Mouse (Mus musculus) liver, embryonic 14.5 days (tissue): ENCODE data around the gene Smim1.

Source experiments
- CTCF ChIP-seq: IDR thresholded peaks from 2 replicates; pipeline ENCODE4 v1.5.1; 2016; ENCODE audit warnings: antibody characterized with exemption, low read depth, control low read depth
- EP300 ChIP-seq: IDR thresholded peaks from 2 replicates; pipeline ENCODE4 v1.6.1; 2016; ENCODE audit warnings: antibody characterized with exemption, low read depth

DNA sequence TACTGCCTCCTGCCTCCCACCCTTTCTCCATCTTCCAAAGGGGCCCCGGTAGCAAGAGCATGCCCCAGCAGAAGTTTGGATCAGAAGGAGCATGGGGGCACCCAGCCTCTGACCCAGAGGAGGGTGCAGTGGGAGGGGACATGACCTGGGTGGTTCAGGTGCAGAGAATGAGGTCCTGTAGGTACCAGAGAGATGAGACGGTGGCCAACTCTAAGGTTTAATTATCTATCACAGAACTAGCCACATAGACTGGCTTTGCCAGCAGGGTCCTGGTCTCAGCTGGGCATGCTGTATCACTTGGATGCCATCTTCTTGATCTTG lies 371 bp upstream of the Smim1 start:
- TF ChIP-seq EP300, result no peak
- no peak for TF ChIP-seq CTCF
